Mouse (Mus musculus): Measurements from ENCODE around the gene A430078G23Rik.
"Not testable (repeated sequence)": the region's sequence is repeated elsewhere in the genome, so short reads cannot be mapped to it uniquely, and the experiment has no call there.

DNA sequence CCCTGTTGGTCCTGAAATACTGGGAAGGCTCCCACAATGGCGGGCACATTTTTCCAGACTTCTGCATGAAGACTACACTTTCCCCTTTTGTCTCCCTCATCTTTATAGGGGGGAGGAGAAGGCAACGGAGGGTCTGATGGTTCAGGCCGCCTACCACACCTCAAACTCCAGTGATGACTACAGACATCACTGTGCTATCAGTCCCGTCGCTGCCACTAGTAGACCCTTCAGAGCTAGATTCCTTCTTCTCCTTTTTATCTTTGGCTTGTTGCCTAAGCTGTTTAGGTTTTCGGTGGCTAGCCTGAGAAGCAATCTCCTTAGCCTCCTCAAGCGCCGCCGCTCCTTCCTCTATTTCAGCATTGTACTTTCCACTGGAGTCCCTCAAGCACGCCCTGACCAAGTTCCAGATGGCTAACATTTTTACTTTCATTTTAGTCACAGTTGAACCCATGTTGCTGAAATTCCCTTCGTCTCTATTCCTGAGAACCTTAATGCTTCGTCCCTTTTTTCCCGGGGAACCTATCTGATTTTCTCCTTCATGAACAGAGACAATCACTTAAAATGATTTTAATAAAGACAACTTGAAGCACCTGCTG, 44.9 kb upstream of the A430078G23Rik start:
- not testable (repeated sequence) for TF ChIP-seq CTCF, EP300 (IDR thresholded peaks at IDR 0.05)
